ENCODE assay signal across 16 mouse cellular contexts in the genomic region with DNA sequence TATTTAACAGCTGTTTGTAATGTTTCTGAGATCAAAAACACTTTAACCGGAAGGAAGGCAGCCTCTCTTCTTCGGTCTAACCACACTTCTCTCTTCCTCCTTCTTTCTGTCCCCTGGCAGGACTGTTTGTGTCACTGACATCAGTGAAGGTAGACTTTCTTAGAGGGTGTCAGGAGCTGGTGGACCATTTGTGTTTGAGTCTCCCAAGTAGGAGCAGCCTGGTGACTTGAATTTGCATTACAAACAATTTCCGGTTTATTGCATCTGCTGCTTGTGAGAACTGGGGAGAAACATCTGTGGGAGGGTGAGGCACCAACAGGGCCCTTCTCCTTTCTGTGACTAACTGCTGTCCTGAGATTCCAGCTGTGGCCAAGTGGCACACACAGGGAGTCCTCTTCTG. TPM values are rescaled to one million over a fixed set of nuclear protein-coding genes. Genes with fewer than 3 reads are reported as not detected.
A peak's percentile ranks its signal among the peaks of the same experiment; 100 is the strongest.
DNase-seq lines count a peak whose midpoint lies in the region; ATAC-seq and TF ChIP-seq lines count a peak whose summit lies in the region.
"Had no signal": no experiment of that assay in that cellular context is flagged by ENCODE, and none has a peak within 500 bp of the region (broad histone marks: within the 10 kb centered on the region; RNA-seq: fewer than 3 reads in every experiment).

No protein-coding gene starts in this region.

- peaks cover 7% of the 10 kb centered on the region; the same call in 1 of the 2 replicates for H3K36me3 ChIP-seq in embryonic facial prominence, embryonic 15.5 days
- no peaks in the 10 kb centered on the region for H3K36me3 ChIP-seq in midbrain, postnatal 0 days (ENCODE audit: insufficient read depth, low read length)
- H3K36me3 ChIP-seq: intestine, embryonic 15.5 days had no signal

- ATAC-seq in embryonic facial prominence, embryonic 15.5 days (ENCODE audit: insufficient number of reproducible peaks, low FRiP score, low TSS enrichment, low read depth) = no peak
- ATAC-seq in midbrain, postnatal 0 days (ENCODE audit: low FRiP score) = no peak
- ATAC-seq: intestine, embryonic 15.5 days; Patski had no signal

- H3K27ac ChIP-seq in embryonic facial prominence, embryonic 15.5 days (replicated peaks) = 0 out of 2 replicates have a peak overlapping the region, but pooled peaks have one; percentile 11
- no peak overlapping the region for H3K27ac ChIP-seq in midbrain, postnatal 0 days (ENCODE audit: low read depth, low read length)
- H3K27ac ChIP-seq: intestine, embryonic 15.5 days; limb, embryonic 15.5 days; midbrain, embryonic 12.5 days had no signal

- peak; percentile 40 to 52 for DNase-seq in spleen, postnatal 36 days (ENCODE audit: low spot score in 2 of 2)
- DNase-seq in spleen, adult 12 weeks (ENCODE audit: low spot score) = no peak
- no peak for DNase-seq in midbrain, postnatal 0 days (ENCODE audit: low spot score)
- DNase-seq in layer of hippocampus, adult 9-10 months (ENCODE audit: low spot score) = no peak
- no peak for DNase-seq in layer of hippocampus, postnatal 10 days (ENCODE audit: low spot score in 2 of 2)
- no peak for DNase-seq in neural tube, embryonic 10.5 days (ENCODE audit: extremely low spot score, low spot score)
- DNase-seq in layer of hippocampus, adult 9-11 months = no peak
- DNase-seq: adrenal gland, postnatal 14 days; kidney, postnatal 10 days; lung, embryonic 14.5 days; right cerebral cortex, postnatal 25 days had no signal

- H3K4me2 ChIP-seq in embryonic facial prominence, embryonic 15.5 days (replicated peaks) = peak overlapping the region; percentile 13; the same call in 1 of the 2 replicates
- peak overlapping the region; percentile 80 for H3K4me2 ChIP-seq in midbrain, postnatal 0 days (ENCODE audit: low read depth, low read length, poor library complexity, severe bottlenecking)
- H3K4me2 ChIP-seq: intestine, embryonic 15.5 days; limb, embryonic 15.5 days; lung, embryonic 14.5 days had no signal

- H3K9me3 ChIP-seq in embryonic facial prominence, embryonic 15.5 days (replicated peaks) = no peaks in the 10 kb centered on the region
- H3K9me3 ChIP-seq in midbrain, postnatal 0 days (ENCODE audit: low read length) = no peaks in the 10 kb centered on the region
- H3K9me3 ChIP-seq: intestine, embryonic 15.5 days; limb, embryonic 15.5 days; midbrain, embryonic 12.5 days had no signal

- no peak overlapping the region for H3K4me3 ChIP-seq in embryonic facial prominence, embryonic 15.5 days (replicated peaks)
- no peak overlapping the region for H3K4me3 ChIP-seq in midbrain, postnatal 0 days (ENCODE audit: low read depth, low read length)
- H3K4me3 ChIP-seq: intestine, embryonic 15.5 days; limb, embryonic 15.5 days; midbrain, embryonic 12.5 days had no signal

- H3K4me1 ChIP-seq in embryonic facial prominence, embryonic 15.5 days = peaks cover 37% of the 10 kb centered on the region
- no peaks in the 10 kb centered on the region for H3K4me1 ChIP-seq in midbrain, postnatal 0 days (ENCODE audit: insufficient read depth, low read length)
- H3K4me1 ChIP-seq: intestine, embryonic 15.5 days had no signal

- TF ChIP-seq CTCF in midbrain, postnatal 0 days (IDR thresholded peaks at IDR 0.05) = no peak

- no peaks in the 10 kb centered on the region; the same call in 1 of the 2 replicates for H3K27me3 ChIP-seq in embryonic facial prominence, embryonic 15.5 days
- no peaks in the 10 kb centered on the region for H3K27me3 ChIP-seq in midbrain, postnatal 0 days (ENCODE audit: insufficient read depth, low read length)
- H3K27me3 ChIP-seq: limb, embryonic 15.5 days; midbrain, embryonic 12.5 days; Patski had no signal

- WGBS in embryonic facial prominence, embryonic 15.5 days = 33% methylated on average over 3 of the region's 3 CpGs
- 51% methylated on average over 3 of the region's 3 CpGs for WGBS in midbrain, postnatal 0 days

- H3K9ac ChIP-seq in embryonic facial prominence, embryonic 15.5 days = no peak overlapping the region
- H3K9ac ChIP-seq in midbrain, postnatal 0 days (replicated peaks; ENCODE audit: low read length, poor library complexity, severe bottlenecking) = no peak overlapping the region
- H3K9ac ChIP-seq: intestine, embryonic 15.5 days; limb, embryonic 15.5 days; lung, embryonic 14.5 days; midbrain, embryonic 12.5 days had no signal

RNA-seq across cellular contexts. Expression of a gene that starts 7.6 kb away (rescaled TPM):
- 47.0 and 53.1 TPM in 2 replicates for polyA plus RNA-seq in embryonic facial prominence, embryonic 15.5 days (2015; fragmentation: Nextera tagmentation; extraction: Ambion mirVana)
- 42.0 and 48.6 TPM in 2 replicates for total RNA-seq in midbrain, postnatal 0 days (2014; rRNA removed)
- polyA plus RNA-seq in midbrain, postnatal 0 days (2015; fragmentation: Nextera tagmentation; extraction: Ambion mirVana) = 50.4 and 52.0 TPM in 2 replicates
- 1 to 10 TPM; 7.4 to 8.8 TPM for total RNA-seq in layer of hippocampus, postnatal 10 days (2021)

Comparison
In these comparisons a context has a peak if more than half of its experiments do, and no peak if none do; other contexts are left out.
1. DNase-seq: peak in spleen, postnatal 36 days (2 of 2); none in spleen, adult 12 weeks (single experiment), midbrain, postnatal 0 days (single experiment), layer of hippocampus, adult 9-10 months (single experiment), layer of hippocampus, postnatal 10 days (0 of 2), neural tube, embryonic 10.5 days (single experiment) and layer of hippocampus, adult 9-11 months (single experiment).